Mouse (Mus musculus) liver, postnatal 0 days (tissue): ENCODE data around the gene Map3k13.

Experiments used
- CTCF ChIP-seq: sonication (generic); IDR thresholded peaks from 2 replicates; pipeline ENCODE4 v1.5.1; 2016; ENCODE audit warnings: antibody characterized with exemption, low read depth
- EP300 ChIP-seq: IDR thresholded peaks from 2 replicates; pipeline ENCODE4 v1.6.1; 2016; ENCODE audit warnings: antibody characterized with exemption, low read depth, mild to moderate bottlenecking

DNA sequence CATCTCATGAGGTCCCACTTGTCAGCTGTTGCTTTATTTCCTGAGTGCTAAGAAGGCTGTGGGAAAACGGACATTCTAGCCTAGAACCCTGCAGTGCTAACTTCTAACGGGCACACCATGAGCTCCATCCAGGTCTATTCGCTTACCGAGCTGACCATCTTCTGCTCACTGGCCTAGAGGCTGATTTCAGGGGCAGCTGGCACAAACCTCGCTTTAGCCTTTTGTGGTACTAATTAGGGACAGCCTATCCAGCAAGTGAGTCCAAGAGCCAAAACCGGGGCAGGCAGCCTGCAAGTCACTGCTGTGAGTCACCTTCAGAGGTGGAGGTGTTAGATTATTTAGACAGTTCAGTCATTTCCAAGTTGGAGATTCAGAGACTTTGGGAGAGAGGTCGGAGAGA, 122.5 kb downstream of the Map3k13 start:
- TF ChIP-seq CTCF (no peak), EP300 (no peak)
